In genomic region chr8:111537765-111538158, GRCm38 (mm10) we compare ENCODE assay signal across 7 mouse cellular contexts. TPM values are rescaled to one million over a fixed set of nuclear protein-coding genes. Genes with fewer than 3 reads are reported as not detected.
DNase-seq lines count a peak whose midpoint lies in the region; ATAC-seq and TF ChIP-seq lines count a peak whose summit lies in the region.

No protein-coding gene starts in this region.

- H3K4me2 ChIP-seq in lung, postnatal 0 days (replicated peaks; ENCODE audit: low read depth, low read length): peak overlapping the region; percentile 91
- peak overlapping the region; percentile 74 for H3K4me2 ChIP-seq in limb, embryonic 11.5 days (ENCODE audit: low read depth, severe bottlenecking)

- peaks cover 10% of the 10 kb centered on the region for H3K4me1 ChIP-seq in lung, postnatal 0 days (ENCODE audit: insufficient read depth, low read depth, low read length)
- peaks cover 7% of the 10 kb centered on the region for H3K4me1 ChIP-seq in embryonic fibroblast, embryonic 13.5 days (ENCODE audit: control insufficient read depth, insufficient read depth, low read length)
- peaks cover 12% of the 10 kb centered on the region; the same call in 1 of the 2 replicates for H3K4me1 ChIP-seq in limb, embryonic 11.5 days (ENCODE audit: control insufficient read depth, insufficient read depth, low read length)
- peaks cover 5% of the 10 kb centered on the region; the same call in 1 of the 2 replicates for H3K4me1 ChIP-seq in small intestine, adult 2 months (ENCODE audit: control insufficient read depth, insufficient read depth, insufficient read length, low read length)

- H3K9ac ChIP-seq in lung, postnatal 0 days (replicated peaks; ENCODE audit: low read depth): peak overlapping the region; percentile 87
- H3K9ac ChIP-seq in limb, embryonic 11.5 days (ENCODE audit: low read length): peak overlapping the region; percentile 98

- no peak for DNase-seq in lung, postnatal 0 days (ENCODE audit: low spot score)
- DNase-seq in lung, postnatal 14 days: no peak
- DNase-seq in limb, embryonic 11.5 days (ENCODE audit: low spot score): no peak
- no peak for DNase-seq in spleen, postnatal 36 days (ENCODE audit: low spot score in 2 of 2)
- no peak for DNase-seq in layer of hippocampus, postnatal 14 days (ENCODE audit: low spot score in 2 of 2)

- H3K27ac ChIP-seq in lung, postnatal 0 days (ENCODE audit: low read length): peak overlapping the region; percentile 27
- H3K27ac ChIP-seq in embryonic fibroblast, embryonic 13.5 days (ENCODE audit: insufficient read depth, low read length): no peak overlapping the region
- no peak overlapping the region for H3K27ac ChIP-seq in limb, embryonic 11.5 days (replicated peaks; ENCODE audit: low read depth, low read length)
- H3K27ac ChIP-seq in small intestine, adult 2 months (ENCODE audit: insufficient read depth, low read depth, low read length): 0 out of 2 replicates have a peak overlapping the region, but pooled peaks have one; percentile 1

- no peaks in the 10 kb centered on the region for H3K27me3 ChIP-seq in lung, postnatal 0 days (replicated peaks; ENCODE audit: insufficient read depth, low read length)
- no peaks in the 10 kb centered on the region for H3K27me3 ChIP-seq in limb, embryonic 11.5 days (ENCODE audit: control insufficient read depth, insufficient read depth, low read length)
- no peaks in the 10 kb centered on the region for H3K27me3 ChIP-seq in small intestine, adult 2 months (ENCODE audit: control insufficient read depth, insufficient read depth, low read length)

- no peak for TF ChIP-seq POLR2A in embryonic fibroblast, embryonic 13.5 days (IDR thresholded peaks at IDR 0.05; ENCODE audit: low read depth, low read length)
- TF ChIP-seq POLR2A in small intestine, adult 2 months (IDR thresholded peaks at IDR 0.05; ENCODE audit: low read depth, low read length): no peak

- H3K36me3 ChIP-seq in lung, postnatal 0 days (ENCODE audit: insufficient read depth, low read length): no peaks in the 10 kb centered on the region
- H3K36me3 ChIP-seq in limb, embryonic 11.5 days (ENCODE audit: control insufficient read depth, insufficient read depth, low read length): no peaks in the 10 kb centered on the region
- H3K36me3 ChIP-seq in small intestine, adult 2 months (ENCODE audit: control insufficient read depth, insufficient read depth, low read length): no peaks in the 10 kb centered on the region

- TF ChIP-seq EP300 in lung, postnatal 0 days (IDR thresholded peaks at IDR 0.05): no peak

- 6% methylated on average over 8 of the region's 8 CpGs for WGBS in lung, postnatal 0 days
- WGBS in limb, embryonic 11.5 days: 10% methylated on average over 8 of the region's 8 CpGs
- 21% methylated on average over 8 of the region's 8 CpGs for WGBS in small intestine, adult 2 months

- peak overlapping the region; percentile 85 for H3K4me3 ChIP-seq in lung, postnatal 0 days (ENCODE audit: low read depth, low read length)
- peak overlapping the region; percentile 96 for H3K4me3 ChIP-seq in embryonic fibroblast, embryonic 13.5 days (ENCODE audit: insufficient read depth, low read length)
- peak overlapping the region; percentile 99 for H3K4me3 ChIP-seq in limb, embryonic 11.5 days (ENCODE audit: low read depth, low read length)
- peak overlapping the region; percentile 99 for H3K4me3 ChIP-seq in small intestine, adult 2 months (ENCODE audit: low read depth, low read length)

- ATAC-seq in lung, postnatal 0 days: no peak
- ATAC-seq in limb, embryonic 11.5 days (ENCODE audit: insufficient number of reproducible peaks, low FRiP score, low TSS enrichment, low read depth): no peak

- TF ChIP-seq CTCF in lung, postnatal 0 days (IDR thresholded peaks at IDR 0.05): no peak
- TF ChIP-seq CTCF in embryonic fibroblast, embryonic 13.5 days (IDR thresholded peaks at IDR 0.05; ENCODE audit: borderline replicate concordance, insufficient read depth, low read length): no peak
- no peak for TF ChIP-seq CTCF in small intestine, adult 2 months (IDR thresholded peaks at IDR 0.05; ENCODE audit: extremely low read depth, insufficient read length, insufficient replicate concordance, low read depth, low read length)

- H3K9me3 ChIP-seq in lung, postnatal 0 days (ENCODE audit: low read length): no peaks in the 10 kb centered on the region
- H3K9me3 ChIP-seq in limb, embryonic 11.5 days (ENCODE audit: control insufficient read depth, low read length): no peaks in the 10 kb centered on the region

RNA-seq across cellular contexts. Expression of gene Znrf1, which starts 1.9 kb away (rescaled TPM):
- polyA plus RNA-seq in lung, postnatal 0 days (2015; fragmentation: Nextera tagmentation; extraction: Ambion mirVana): 24.5 and 31.6 TPM in 2 replicates
- 37.5 and 43.8 TPM in 2 replicates for polyA plus RNA-seq in embryonic fibroblast, embryonic 13.5 days (2011; ENCODE audit: insufficient read length, low read depth, missing spikeins)
- 49.9 and 51.7 TPM in 2 replicates for polyA plus RNA-seq in limb, embryonic 11.5 days (2014; fragmentation: Nextera tagmentation; extraction: Ambion mirVana)
- polyA plus RNA-seq in small intestine, adult 2 months (2012; rRNA removed): 18.7 and 25.7 TPM in 2 replicates
- 100 to 1,000 TPM; 116 to 123 TPM for total RNA-seq in layer of hippocampus, postnatal 14 days (2021)

RNA-seq across cellular contexts. Expression of gene Wdr59, which starts 15.9 kb away (rescaled TPM):
- 2.3 and 2.9 TPM in 2 replicates for polyA plus RNA-seq in lung, postnatal 0 days (2015; fragmentation: Nextera tagmentation; extraction: Ambion mirVana)
- polyA plus RNA-seq in embryonic fibroblast, embryonic 13.5 days (2011; ENCODE audit: insufficient read length, low read depth, missing spikeins): 10.2 and 10.9 TPM in 2 replicates
- 4.5 and 4.9 TPM in 2 replicates for polyA plus RNA-seq in limb, embryonic 11.5 days (2014; fragmentation: Nextera tagmentation; extraction: Ambion mirVana)
- 2.1 and 2.2 TPM in 2 replicates for polyA plus RNA-seq in small intestine, adult 2 months (2012; rRNA removed)
- 10 to 100 TPM; 26.6 to 28.3 TPM for total RNA-seq in layer of hippocampus, postnatal 14 days (2021)

Comparison
In these comparisons a context has a peak if more than half of its experiments do, and no peak if none do; other contexts are left out.
1. H3K27ac ChIP-seq: peak in lung, postnatal 0 days (single experiment) and small intestine, adult 2 months (single experiment); none in embryonic fibroblast, embryonic 13.5 days (single experiment) and limb, embryonic 11.5 days (single experiment).
2. Peak in every context shown above with its lines, with median percentiles within 50 percentile points of each other: H3K4me3 ChIP-seq.